Mouse (Mus musculus) spleen, adult 2 months (tissue): Measurements from ENCODE around the gene a.

ENCODE experiments used
- CTCF ChIP-seq: fragments of 200-500 bp; IDR thresholded peaks from 2 replicates; pipeline ENCODE4 v1.5.1; 2011; ENCODE audit warnings: mild to moderate bottlenecking, inconsistent platforms; ENCODE audit not compliant: insufficient read depth, insufficient read length, insufficient replicate concordance; ENCODE audit errors: extremely low read depth
- POLR2A ChIP-seq: fragments of 200-500 bp; IDR thresholded peaks from 2 replicates; pipeline ENCODE4 v1.6.1; 2011; ENCODE audit warnings: low read depth, low read length, inconsistent platforms

GRCm38 (mm10) chr2:154771604-154772003 lies 19.6 kb upstream of the a start:
- TF ChIP-seq CTCF, result no peak
- TF ChIP-seq POLR2A, result no peak
